Mouse (Mus musculus) monocyte, adult 2 months (primary cell): ENCODE measurements around the gene Ginm1.

Experiments
- DNase-seq, 2 experiments: peaks; one replicate each; pipeline ENCODE4 v3.0.0; 2022; ENCODE audit warnings: low spot score in 2 of 2, low read depth in 1 of 2

Ginm1 gene

DNA sequence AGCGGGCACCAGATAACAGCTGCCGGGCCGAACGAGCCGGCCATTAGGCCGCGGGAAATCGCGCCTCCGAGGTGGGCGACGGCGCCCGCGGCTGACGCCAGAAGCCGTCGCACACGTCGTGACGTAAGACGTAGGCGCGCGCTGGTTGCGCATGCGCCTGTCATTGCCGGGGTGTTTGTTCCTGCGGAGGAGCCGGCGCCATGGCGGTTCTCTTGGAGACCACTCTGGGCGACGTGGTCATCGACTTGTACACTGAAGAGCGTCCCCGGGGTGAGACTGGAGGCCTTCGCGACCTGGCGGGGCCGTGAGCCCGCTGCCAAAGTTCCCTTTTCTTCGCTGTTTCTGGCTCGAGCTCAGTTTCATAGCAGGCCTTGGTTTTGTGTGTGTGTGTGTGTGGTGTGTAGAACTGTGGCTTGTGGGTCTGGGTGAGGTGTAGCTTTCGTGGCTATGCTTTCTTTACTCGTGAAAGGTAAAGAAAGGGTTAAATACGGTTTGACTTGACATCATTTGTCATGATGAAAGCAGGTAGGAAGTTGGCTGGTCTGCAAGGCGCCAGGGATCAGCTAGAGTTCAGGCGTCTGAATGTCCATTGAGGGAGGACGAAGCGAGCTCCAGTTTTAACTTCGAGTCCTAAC lies at the start of gene Ginm1, which contains the start of gene Ppil4:
Gene Ginm1 (minus strand): TSS at position 74 of the 635 bp plus-strand sequence.
Gene Ppil4 (plus strand): TSS at position 141 of the 635 bp plus-strand sequence.
- peak; percentile 60 to 84 for DNase-seq

DNA sequence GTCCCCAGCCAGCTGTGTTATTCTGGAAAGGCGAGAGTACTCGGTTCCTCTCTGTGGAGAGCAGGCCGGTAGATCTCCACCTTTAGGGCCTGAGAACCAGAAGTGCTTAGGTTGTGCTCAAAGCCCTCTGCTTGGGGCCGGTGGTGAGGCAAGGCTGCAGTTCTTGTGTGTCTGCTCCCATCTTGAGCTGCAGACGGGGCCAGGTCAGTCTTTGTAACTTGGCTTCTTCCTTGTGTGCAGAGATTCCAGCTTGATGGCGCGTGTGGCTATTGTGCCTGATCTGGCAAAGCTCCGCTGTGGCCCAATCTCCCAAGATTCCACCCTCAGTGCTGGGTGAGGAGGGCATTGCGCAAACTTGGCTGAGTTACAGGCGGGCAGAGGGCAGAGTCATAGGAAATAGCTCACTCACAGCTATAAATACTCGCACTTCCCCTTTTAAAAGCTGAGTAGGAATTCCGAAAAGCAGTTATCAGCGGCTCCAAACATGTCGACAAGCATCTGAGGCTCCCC lies 49.0 kb upstream of the Ginm1 start:
- peak; percentile 76 to 81 for DNase-seq

DNA sequence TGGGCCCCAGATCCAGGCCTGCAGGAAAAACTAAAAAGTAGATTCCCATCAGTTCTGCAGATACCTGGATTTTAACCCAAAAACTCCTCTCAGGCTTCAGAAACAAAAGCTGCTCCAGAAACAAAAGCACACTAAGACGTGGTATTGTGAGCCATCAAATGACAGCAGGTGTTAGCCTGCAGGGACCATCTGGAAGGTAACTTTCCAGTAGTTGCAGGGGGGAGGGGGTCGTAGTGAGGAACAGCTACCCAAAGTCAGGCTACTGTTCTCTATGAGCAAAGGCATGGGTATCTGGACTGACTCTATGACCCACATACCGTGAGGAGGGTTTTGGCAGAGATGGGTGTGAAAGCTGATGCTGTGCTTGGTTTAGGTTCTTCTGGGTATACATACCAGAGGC lies 48.2 kb upstream of the Ginm1 start:
- DNase-seq: no peak

DNA sequence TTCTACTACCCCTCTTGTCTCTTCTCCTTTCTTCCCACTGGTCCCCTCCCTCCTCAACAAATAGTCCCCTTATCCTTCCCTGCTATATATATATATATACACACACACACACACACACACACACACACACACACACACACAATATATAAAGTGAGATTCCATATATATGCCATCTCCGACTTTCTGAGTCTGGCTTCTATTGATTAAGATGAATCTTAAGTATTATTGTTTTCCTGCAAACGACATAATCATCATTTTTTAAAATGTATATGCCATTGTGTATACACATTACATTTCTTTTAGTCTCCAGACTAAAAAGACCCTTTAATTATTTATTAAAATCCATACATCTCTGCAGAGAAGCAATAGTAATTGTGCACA lies 47.7 kb upstream of the Ginm1 start:
- no peak for DNase-seq

DNA sequence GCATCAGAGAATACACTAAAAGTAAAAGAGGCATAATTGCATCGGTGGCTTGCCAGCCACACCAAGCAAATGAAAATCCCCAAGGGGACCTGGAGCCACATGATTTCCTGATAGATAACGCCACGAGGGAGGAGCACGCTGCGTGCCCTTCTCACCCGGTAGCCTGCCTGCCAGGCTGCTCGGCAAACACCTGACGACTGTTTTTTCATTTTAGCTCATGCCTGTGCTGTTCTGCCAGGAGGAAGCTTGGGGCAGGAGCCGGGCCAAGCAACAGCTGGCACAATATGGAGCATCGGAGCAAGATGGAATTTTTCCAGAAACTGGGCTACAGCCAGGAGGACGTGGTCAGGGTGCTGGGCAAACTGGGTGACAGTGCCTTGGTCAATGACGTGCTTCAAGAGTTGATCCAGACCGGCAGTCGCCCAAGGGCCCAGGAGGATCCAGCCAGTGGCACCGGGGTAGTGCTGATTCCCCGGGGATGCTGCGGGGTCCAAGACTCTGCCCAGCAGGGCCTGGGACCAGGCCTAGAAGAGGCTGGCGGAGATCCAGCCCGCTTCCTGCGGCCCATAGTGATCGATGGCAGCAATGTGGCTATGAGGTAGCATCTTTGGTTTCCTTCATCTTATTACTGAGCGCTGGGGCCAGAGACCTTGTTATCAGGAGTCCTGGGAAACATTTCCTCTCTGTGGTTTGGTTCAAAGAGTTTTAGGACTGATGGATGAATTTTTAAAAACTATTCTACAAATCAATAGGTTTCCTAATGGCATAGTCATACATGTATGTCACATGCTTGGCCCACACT lies 47.1 kb upstream of the Ginm1 start:
- no peak for DNase-seq

DNA sequence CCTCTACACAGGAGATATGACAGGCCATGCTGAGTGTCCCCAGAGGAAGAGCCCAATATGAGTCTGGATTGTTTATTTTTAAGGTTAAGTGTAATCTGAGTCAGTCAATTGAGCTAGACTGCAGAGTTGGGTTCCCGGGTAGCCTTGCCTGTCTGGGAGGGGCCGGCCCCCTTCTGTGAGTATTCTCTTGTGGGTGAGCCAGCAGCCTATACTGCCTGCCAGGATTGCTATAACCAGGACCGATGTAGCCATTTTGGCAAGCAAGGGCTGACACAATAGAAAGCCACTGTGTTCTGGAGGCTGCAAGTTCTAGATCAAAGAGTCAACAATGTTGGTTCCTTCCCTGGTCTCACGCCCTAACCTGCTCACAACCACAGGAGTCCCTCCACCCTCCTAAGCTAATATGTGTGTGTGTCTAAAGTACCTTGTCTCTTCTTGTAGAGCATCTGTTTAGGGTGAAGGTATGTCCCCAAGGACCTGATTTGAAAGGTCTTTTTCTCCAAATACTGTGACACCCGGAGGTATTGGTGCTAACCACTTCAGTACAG lies 46.3 kb upstream of the Ginm1 start:
- DNase-seq: no peak

DNA sequence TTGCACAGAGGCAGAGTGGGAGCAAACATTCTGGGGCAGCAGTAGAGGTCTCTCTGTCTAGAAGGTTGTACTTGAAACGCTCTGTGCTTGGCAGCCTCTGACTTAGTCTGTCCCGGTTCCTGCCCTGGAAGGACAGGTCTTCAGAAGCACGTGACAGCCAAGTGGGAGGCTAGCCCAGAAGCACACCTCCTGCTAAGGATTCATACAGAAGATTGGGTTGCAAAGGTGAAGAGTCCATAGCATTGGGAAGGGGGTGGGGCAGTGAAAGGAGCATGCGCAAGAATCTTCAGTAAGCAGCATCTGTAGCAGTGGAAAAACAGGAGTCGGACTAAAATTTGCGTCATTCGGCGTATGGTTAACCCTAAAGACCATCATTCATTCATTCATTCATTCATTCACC lies 45.4 kb upstream of the Ginm1 start:
- no peak for DNase-seq

DNA sequence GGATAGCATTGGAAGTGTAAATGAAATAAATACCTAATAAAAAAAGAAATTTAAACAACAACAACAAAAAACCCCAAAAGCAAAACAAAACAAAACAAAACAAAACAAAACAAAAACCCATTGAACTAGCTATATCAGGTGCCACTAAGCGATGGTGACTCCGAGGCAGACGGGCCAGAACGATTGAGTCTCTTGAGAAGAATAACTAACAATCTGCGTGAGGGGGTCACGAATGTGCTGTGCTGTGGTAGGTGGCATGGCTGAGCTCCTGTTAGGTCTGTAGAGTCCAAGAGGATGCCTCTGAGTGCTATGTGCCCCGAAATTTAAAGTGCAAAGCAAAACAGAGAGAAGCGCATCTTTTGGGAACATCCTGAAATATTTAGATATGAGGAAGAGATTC lies 44.8 kb upstream of the Ginm1 start:
- no peak for DNase-seq

DNA sequence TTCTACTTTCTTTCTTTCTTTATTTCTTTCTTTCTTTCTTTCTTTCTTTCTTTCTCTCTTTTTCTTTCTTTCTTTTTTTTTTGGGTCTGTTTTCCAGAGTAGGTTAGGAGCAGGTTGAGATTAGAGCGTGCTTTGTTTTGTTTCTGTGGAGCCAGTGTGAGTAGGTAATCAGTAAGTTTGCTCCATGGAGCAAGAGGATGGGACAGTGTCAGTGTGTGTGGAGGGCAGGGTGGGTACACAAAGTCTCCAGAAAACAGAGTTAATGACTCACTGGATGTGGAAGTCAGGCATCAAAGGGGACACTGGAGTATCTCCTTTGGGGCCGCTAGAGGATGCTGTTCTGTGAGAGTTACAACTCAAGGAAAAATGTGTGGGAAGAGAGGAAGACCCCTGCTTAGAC lies 44.3 kb upstream of the Ginm1 start:
- no peak for DNase-seq

DNA sequence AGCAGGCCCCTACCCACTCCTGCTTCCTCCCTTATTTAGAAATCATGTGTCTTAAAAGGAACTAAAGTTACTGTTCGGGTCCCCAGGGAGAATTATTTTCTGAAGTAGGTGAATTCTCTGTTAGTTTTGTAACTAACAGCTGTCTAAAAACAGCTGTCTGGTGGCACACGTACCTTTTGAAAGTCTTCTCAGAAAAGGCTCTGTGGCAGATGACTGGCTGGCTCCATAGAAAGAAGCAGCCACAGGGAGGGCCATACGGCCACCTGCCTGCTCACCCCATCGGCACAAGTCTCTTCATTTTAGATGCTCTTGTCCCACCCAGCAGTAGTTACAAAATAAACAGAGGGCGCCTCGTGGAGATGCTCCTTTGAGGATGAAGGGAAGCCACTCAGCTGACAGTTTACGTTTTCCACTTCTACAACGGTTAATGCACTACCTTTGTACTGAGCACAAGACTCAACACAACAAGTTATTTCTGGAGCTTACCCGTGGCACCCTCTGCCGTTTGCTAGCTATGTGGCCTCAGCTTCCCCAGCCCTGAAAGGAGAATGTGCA lies 42.1 kb upstream of the Ginm1 start:
- no peak for DNase-seq

DNA sequence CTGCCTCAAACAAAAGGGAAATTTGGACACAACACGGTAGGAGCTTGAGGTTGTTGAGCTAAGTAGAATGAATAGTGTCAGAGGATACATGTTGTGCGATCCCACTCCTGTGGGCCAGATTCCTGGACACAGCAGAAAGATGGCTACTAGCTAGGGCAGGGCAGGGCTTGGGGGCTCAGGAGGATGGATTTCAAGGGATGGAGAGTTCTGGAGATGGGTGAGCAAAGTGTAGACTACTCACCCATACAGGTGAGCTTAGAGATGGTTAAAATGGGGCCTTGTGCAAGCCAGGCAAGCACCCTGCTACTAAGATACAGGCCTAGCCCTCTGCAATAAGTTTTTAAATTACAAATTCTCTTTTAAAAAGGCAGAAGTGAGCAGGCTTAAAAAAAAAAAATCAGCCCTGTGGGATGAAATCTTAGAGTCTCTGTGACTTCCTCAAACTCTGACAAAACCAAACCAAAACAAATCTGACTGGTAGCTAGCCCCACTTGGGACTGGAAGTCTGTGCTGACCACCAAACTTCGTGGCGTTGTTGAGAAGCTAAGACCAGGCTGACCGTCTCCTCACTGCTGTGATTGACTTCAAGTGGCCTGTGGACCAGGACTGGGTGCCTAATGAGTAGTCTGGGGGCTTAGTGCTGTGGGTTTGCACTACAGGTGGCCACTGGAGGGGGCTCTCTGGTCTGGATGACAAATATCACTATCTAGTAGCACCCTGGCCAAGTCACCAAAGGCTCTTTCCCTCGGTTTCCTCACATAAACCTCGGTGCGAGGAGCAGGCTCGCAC lies 40.9 kb upstream of the Ginm1 start:
- peak; percentile 37 to 41 for DNase-seq

DNA sequence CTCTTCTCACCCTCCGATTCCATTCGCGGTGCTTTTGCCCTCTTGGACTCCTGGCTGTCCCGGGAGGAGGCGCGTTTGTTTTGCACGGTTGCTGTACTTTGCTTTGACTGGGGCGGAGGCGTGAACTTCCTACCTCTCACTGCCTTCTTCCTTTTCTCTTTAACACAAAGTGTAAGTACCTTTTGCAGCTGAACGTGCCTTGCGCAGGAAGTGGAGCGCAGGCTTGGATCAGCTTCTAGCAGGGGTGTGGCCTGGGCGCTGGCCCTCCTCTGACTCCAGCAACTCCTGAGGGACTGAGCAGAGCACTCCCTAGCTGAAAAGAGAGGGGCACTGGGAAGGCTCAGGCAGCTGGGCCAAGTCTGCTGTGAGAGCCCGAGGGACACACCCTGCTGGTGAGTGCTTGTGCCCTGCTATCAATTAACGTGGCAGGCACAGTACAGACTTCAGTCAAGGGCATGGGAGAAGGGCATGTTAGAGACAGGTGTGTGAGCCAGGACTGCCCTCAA lies 39.6 kb upstream of the Ginm1 start, which contains the start of gene Zc3h12d:
Gene Zc3h12d (plus strand): TSS at position 300 of the 506 bp plus-strand sequence.
- DNase-seq: no peak

DNA sequence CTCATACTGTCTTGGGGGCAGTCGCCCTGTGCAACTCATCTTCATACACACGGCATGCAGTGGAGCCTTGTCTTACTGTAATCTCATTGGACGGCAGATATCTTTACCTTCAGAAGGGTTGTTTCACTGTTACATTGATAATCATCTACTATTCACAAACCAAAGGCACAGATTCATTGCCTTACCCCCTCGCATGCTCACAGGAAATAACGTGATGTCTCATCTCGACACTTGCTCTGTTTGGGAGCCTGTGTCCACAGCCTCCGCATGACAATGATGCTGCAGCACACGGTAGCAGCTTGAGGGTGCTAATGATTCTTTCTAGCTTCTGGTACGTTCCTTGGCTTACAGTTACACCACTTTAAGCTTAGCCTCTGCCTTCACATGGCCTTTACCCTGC lies 33.5 kb upstream of the Ginm1 start:
- no peak for DNase-seq

DNA sequence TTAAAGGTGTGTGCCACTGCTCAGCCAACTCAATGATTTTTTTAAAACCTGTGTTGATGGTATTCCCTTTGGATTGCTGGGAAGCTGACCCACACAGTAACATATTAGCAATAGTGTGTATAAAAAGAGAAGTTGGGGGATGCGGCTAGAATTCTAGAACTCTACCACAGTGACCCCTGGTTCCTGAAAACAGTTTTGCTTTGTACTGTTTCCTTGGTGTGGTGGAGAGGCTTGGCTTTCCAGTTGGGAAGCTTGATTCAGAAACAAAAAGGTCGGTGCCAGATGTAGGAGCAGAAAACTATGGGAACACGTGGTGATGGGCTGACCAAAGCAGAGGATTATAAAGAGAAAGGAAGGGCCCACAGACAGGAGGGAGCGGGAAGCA lies 32.6 kb upstream of the Ginm1 start:
- no peak for DNase-seq

DNA sequence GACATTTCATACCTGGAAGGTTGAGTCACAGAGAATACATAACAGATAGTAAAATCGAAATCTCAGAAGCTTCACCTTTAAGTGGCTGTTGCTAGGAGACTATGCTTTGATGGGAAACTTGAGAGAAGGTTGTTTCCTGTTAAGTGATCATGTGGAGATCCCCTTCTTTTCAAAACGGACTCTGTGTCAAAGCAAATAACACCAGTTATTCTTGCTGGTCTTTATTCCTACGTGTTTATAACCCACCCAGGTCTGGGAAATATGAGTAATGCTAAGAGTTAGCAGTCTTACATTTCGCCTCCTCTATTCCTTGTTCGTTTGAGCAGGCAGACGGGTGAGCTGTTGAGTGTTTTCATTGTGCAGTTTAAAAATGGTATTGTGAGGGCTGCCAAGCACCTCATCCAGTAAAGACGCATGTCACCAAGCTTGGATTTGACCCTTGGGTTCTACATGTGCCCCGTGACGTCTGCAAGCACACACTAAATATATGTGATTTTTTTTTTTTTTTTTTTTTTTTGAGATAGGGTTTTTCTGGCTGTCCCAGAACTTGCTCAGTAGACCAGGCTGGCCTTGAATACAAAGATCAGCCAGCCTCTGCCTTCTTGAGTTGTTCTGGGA lies 32.1 kb upstream of the Ginm1 start:
- DNase-seq: no peak

DNA sequence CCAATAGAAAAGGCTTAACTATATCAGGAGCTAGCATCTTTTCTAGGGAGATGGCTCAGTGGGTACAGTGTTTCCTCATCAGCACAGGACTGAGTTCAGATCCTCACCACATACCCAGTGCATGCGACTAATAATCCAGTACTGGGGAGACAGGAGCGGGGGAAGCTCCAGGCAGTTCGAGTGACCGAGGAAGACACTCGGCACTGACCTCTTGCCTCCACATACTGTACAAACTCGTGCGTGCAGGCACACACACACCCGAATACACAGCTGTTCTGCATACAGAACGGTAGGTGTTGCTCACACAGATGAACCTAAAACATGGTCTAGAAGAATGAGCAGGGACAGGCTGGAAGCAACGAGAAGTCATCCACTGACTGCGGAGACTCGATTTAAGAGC lies 29.4 kb upstream of the Ginm1 start:
- DNase-seq: no peak

DNA sequence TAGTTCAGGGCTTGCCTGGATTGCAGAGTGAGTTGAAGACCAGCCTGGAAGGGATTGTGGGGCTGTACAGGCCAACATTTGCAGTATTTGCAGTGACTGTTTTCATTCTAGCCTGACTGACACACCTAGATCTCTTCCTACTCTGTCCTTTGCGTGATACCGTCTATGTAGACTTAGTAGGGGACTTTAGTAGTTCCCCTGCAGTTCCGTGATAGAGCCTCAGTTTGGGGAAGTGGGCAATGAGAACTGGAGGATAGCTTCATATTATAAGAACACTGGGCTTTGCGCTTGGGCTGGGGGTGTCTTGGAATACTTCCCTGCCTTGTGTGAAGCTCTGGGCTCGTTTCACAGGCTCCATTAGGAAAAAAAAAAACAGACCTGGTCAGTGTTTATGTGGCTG lies 27.5 kb upstream of the Ginm1 start:
- no peak for DNase-seq

DNA sequence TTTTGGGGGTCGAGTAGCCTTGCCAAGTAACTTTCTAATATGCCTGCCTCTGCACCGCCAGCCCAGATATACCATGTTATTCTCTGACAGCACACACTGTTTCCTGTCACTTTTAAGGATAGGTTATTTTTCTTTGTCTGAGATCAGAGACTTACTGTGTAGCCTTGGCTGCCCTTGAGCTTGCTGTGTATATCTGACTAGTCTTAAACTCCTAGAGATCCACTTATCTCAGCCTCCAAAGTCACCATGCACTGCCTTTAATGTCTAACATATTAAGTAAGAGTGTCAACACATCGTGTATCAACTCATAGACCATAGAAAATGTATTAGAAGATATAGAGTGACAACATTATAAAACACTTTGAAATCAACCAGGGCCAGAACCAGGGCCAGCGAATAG lies 27.0 kb upstream of the Ginm1 start:
- no peak for DNase-seq

DNA sequence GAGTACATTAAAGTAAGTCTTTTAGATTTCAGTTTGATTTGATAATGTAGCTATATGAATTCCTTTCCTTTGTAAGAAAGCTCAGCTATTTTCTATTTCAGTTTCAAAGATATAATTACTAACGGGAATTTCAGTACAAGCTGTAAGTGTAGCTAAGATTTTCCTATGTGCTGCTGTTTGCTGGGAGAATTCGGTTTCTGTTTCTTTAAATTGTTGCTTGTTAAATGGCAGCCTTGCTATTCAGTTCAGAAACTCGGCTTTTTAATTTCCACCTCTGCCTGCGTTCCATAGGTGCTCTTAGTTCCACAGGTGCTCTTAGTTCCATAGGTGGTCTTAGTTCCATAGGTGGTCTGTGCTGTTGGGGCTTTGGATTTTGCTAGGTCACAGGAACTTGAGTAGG lies 26.5 kb upstream of the Ginm1 start:
- no peak for DNase-seq

DNA sequence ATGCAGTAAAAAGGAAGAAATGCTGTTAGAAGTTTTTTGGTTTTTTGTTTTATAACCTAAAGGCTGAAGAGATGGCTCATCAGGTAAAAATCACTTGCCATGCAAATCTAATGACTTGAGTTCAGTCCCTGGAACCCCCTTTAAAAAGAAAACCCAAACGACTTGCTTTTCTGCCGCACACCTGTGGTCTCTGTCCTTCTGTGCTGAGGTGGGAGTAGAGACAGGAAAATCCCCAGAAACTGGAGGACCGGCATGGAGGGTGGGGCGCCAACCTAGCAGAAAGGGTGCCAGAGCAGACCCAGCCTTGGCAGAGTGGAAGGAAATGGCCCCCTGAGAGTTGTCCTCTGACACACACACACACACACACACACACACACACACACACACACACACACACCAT lies 26.1 kb upstream of the Ginm1 start:
- no peak for DNase-seq

DNA sequence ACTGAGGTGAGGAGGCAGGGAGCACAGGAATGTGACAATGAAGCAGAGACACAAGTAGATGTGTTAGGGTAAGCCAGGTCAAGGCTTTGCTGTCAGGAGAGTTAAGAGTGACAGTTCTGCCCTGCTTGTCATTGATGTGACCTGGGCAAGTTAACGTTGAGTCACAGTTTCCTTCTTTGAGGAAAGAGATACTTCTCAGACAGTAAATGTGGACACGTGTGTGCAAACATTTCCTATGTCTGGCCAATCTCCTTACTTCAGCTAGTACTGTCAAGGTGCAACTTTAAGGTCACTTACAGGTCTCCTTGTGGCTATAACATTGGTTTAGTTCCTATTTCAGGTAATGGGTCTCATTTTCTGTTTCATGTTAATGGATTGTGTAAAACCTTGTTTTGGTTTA lies 23.9 kb upstream of the Ginm1 start:
- DNase-seq: no peak
